Mouse (Mus musculus) stomach, embryonic 15.5 days (tissue): ENCODE measurements around the gene Ank3. TPM values are rescaled to one million over a fixed set of nuclear protein-coding genes. Genes with fewer than 3 reads are reported as not detected.

ENCODE experiments used
- ATAC-seq: fragments of 200-750 bp; cut with Nextera tagmentation; 2 replicates; pipeline ENCODE4 v1.8.0; 2017; ENCODE audit warnings: low read depth, moderate number of reproducible peaks, moderate TSS enrichment; ENCODE audit not compliant: insufficient read depth, low FRiP score
- H3K27ac ChIP-seq: fragments of 300-500 bp; sonication (generic); 2 replicates; pipeline ENCODE4 v1.5.1; 2015; ENCODE audit warnings: mild to moderate bottlenecking, inconsistent platforms
- H3K27me3 ChIP-seq: fragments of 300-500 bp; sonication (generic); replicated peaks from 2 replicates; pipeline ENCODE4 v1.6.1; 2015; ENCODE audit warnings: inconsistent platforms
- H3K36me3 ChIP-seq: fragments of 300-500 bp; sonication (generic); 2 replicates; pipeline ENCODE4 v1.6.1; 2015; ENCODE audit warnings: inconsistent platforms
- H3K4me1 ChIP-seq: fragments of 300-500 bp; sonication (generic); 2 replicates; pipeline ENCODE4 v1.6.1; 2015; ENCODE audit warnings: inconsistent platforms
- H3K4me2 ChIP-seq: fragments of 300-500 bp; sonication (generic); 2 replicates; pipeline ENCODE4 v1.6.1; 2015; ENCODE audit warnings: mild to moderate bottlenecking, inconsistent platforms
- H3K4me3 ChIP-seq: fragments of 300-500 bp; sonication (generic); replicated peaks from 2 replicates; pipeline ENCODE4 v1.5.1; 2015; ENCODE audit warnings: inconsistent platforms
- H3K9ac ChIP-seq: fragments of 300-500 bp; sonication (generic); 2 replicates; pipeline ENCODE4 v1.6.1; 2015; ENCODE audit warnings: inconsistent platforms
- H3K9me3 ChIP-seq: fragments of 300-500 bp; sonication (generic); 2 replicates; pipeline ENCODE4 v1.6.1; 2016; ENCODE audit warnings: inconsistent platforms
- WGBS: fragments of 180-500 bp; shearing (Covaris S2); methylation state at CpG from one replicate; pipeline ENCODE4 v1.1.7; 2015; 5-methylcytosine and 5-hydroxymethylcytosine counted together
- polyA plus RNA-seq: library from polyadenylated mRNA; unstranded; fragments of >200 nt; fragmentation: Nextera tagmentation; extraction: Ambion mirVana; gene quantifications from 2 replicates; pipeline ENCODE4 v1.2.1, GENCODE M21; 2015

The Ank3 gene
- polyA plus RNA-seq, 1 experiment from 2014 or later = 33.0 TPM

DNA sequence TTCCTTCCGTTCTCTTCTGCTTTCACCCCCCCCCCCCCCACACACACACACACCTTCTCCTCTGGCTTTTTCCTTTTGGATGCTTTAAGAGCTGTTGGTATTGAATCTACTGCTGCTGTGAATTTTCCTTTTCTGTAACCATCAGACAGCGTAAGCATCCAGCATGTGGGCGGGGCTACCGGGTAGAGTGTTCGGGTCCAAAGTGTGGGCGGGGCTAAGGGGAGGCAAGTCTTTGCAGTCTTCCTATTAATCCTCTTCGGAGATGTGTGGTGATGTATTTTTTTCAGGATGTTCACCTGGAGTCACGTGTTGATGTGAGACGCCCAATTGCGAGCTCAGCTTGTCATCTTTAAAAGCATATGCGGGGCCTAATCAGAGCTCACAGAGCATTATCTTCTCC, 379.2 kb downstream of the Ank3 start:
- no peaks in the 10 kb centered on the region for H3K4me1 ChIP-seq
- no peaks in the 10 kb centered on the region for H3K27me3 ChIP-seq
- no peaks in the 10 kb centered on the region for H3K36me3 ChIP-seq
- H3K27ac ChIP-seq = no peak overlapping the region
- WGBS = 75% methylated on average over 11 of the region's 11 CpGs
- no peak overlapping the region for H3K9ac ChIP-seq
- H3K9me3 ChIP-seq = no peaks in the 10 kb centered on the region
- no peak for ATAC-seq
- H3K4me3 ChIP-seq = no peak overlapping the region
- H3K4me2 ChIP-seq = no peak overlapping the region

DNA sequence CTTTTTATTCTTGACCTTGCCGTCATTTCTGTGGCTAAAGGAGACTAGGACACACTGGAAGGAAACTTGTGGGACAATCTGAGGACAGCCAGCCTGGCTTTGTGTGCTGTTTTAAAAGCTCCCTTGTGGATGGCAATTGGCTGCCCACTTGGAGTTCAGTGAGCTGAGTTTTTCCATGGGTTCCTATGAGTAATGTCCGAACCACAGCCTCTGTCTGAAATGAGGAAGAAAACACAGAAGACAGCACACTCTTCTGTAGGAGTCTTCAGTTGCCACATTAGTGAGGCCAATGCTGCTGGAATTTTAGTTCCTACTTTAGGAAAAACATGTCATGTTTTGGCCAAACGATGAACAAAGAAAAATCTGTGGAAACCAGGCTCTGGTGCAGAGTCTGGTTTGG, 380.7 kb downstream of the Ank3 start:
- Histone ChIP-seq H3K9ac (no peak overlapping the region), H3K4me3 (no peak overlapping the region), H3K4me2 (no peak overlapping the region), H3K36me3 (no peaks in the 10 kb centered on the region), H3K4me1 (no peaks in the 10 kb centered on the region), H3K9me3 (no peaks in the 10 kb centered on the region), H3K27ac (no peak overlapping the region), H3K27me3 (no peaks in the 10 kb centered on the region)
- no peak for ATAC-seq
- 79% methylated on average over 3 of the region's 3 CpGs for WGBS

DNA sequence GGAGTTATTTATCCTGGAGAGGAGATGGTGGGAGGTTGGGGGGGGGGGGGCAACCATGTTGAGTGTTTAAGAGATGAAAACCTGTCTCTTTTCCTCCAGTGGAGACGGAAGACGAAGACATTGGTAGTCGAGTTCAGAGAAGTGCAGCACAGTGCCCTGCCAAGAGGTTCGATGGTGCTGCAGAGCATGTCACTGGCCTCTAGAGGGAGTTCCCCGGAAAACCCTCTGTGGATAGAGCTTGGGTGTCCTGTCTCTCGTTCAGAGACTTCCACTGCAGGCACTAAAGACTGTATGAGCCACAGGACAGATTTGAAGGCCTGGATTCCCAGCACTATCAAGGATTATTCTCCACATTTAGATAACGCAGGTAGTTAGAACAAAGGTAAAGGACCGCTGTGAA, 382.9 kb downstream of the Ank3 start:
- Histone ChIP-seq H3K27me3 (no peaks in the 10 kb centered on the region), H3K9ac (no peak overlapping the region), H3K9me3 (no peaks in the 10 kb centered on the region), H3K4me1 (0 out of 2 replicates have a peak, but pooled peaks cover 2% of the 10 kb centered on the region), H3K4me2 (no peak overlapping the region), H3K4me3 (no peak overlapping the region), H3K27ac (no peak overlapping the region), H3K36me3 (no peaks in the 10 kb centered on the region)
- ATAC-seq = peak; percentile 48; the same call in 1 of the 2 replicates
- WGBS = 18% methylated on average over 8 of the region's 8 CpGs

DNA sequence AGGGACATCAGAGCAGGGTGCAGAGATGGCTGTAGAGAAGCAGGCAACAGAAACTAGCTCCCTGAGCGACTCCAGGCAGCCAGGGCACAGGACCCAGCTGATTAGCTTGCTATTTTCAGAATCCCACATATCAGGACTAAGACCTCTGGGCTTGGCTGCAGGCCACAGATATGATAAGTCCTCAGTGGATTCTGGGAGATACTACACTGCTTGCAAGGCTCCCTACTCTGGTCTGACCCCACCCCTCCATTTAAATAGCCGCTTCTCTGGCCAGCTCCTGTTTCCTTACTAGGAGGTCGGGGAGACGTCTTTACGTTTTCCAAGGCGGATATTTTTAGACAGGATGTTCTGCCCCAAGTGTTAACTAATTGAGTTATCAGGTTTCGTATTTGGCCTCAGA, 386.7 kb downstream of the Ank3 start:
- H3K9me3 ChIP-seq = no peaks in the 10 kb centered on the region
- H3K27ac ChIP-seq = no peak overlapping the region
- H3K4me2 ChIP-seq = 0 out of 2 replicates have a peak overlapping the region, but pooled peaks have one; percentile 17
- no peak overlapping the region for H3K9ac ChIP-seq
- H3K4me3 ChIP-seq = no peak overlapping the region
- peak; percentile 65 for ATAC-seq
- H3K4me1 ChIP-seq = 0 out of 2 replicates have a peak, but pooled peaks cover 2% of the 10 kb centered on the region
- 29% methylated on average over 7 of the region's 7 CpGs for WGBS
- H3K27me3 ChIP-seq = no peaks in the 10 kb centered on the region
- no peaks in the 10 kb centered on the region for H3K36me3 ChIP-seq

DNA sequence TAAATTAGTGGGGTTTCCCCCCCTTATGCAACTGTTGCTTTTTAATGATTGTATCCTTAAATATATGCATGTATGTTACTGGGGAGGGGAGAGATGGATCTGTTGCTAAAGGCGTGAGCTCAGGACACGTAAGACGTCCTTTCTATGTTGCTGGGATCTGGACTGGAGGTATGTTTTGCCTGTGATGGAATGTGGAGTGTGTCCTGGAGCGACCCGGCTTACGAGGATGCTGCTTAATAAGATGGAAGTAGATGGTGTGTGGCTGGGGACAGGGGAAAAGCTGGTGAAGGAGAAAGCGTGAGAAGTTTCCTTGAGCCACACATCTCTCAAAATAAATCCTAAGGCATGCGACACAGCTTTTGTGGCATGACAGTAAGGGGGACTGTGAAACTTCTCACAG, 387.1 kb downstream of the Ank3 start:
- no peak for ATAC-seq
- no peaks in the 10 kb centered on the region for H3K27me3 ChIP-seq
- no peaks in the 10 kb centered on the region for H3K9me3 ChIP-seq
- WGBS = 66% methylated on average over 8 of the region's 8 CpGs
- H3K36me3 ChIP-seq = no peaks in the 10 kb centered on the region
- H3K4me2 ChIP-seq = 0 out of 2 replicates have a peak overlapping the region, but pooled peaks have one; percentile 17
- no peak overlapping the region for H3K4me3 ChIP-seq
- no peak overlapping the region for H3K9ac ChIP-seq
- no peak overlapping the region for H3K27ac ChIP-seq
- H3K4me1 ChIP-seq = 0 out of 2 replicates have a peak, but pooled peaks cover 2% of the 10 kb centered on the region

DNA sequence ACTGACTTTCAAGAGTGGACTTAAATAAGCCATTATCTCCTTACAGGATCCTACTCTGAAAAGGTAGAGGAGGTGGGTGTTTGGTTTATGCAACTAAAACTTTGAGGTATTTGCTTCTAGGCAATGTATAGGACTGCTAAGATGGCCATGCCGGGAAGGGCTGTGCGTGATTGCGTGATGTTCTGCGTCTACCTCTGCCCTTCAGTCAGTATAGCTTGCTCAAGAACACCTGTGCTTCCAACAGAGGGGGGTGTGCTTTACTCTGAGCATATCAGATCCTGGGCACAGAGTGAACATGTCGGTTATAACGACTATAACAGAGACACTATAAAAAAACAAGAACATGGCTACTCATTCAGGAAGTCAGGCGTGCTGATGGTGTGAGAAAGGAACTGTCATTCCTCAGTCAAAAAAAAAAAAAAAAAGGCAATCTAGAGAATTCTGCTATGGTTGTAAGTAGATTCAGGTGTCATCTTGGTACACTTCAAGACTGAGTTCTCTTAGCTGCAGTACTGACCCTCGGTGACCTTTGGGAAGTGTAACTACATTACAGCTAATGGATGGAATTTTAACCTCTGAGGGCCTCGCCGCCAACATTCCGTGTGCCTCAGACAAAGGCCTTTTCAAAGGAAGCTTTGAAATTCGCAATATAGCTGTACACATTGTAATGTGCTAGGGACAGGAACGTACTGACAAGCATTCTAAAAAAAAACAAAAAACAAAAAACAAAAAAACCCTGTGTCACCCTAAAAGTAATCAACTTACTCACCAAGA, 387.8 kb downstream of the Ank3 start:
- H3K4me3 ChIP-seq = no peak overlapping the region
- H3K27ac ChIP-seq = no peak overlapping the region
- 0 out of 2 replicates have a peak, but pooled peaks cover 2% of the 10 kb centered on the region for H3K4me1 ChIP-seq
- H3K9me3 ChIP-seq = no peaks in the 10 kb centered on the region
- ATAC-seq = no peak
- H3K9ac ChIP-seq = no peak overlapping the region
- no peaks in the 10 kb centered on the region for H3K27me3 ChIP-seq
- H3K36me3 ChIP-seq = no peaks in the 10 kb centered on the region
- H3K4me2 ChIP-seq = no peak overlapping the region
- 60% methylated on average over 13 of the region's 13 CpGs for WGBS

DNA sequence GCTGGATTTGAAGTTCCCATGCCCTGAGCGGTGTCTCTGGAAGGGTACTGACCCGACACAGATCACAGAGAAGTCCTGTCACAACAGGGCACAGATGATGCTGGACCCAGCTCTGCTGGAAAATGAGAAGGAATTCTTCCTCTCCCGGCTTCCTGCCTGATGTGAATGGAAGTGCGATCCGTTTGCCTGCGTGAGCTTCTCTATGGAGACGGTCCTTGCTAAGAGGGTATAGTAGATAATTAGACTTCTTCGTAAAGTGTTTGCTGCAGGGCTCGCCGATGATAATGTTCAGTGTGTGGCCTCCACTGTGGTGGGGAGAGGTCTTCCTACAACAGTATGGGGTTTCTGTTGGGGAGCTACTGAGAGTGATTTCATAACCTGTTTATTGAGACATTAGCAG, 388.8 kb downstream of the Ank3 start:
- peak overlapping the region; percentile 40 for H3K4me2 ChIP-seq
- H3K4me1 ChIP-seq = 0 out of 2 replicates have a peak, but pooled peaks cover 2% of the 10 kb centered on the region
- H3K27ac ChIP-seq = no peak overlapping the region
- H3K9ac ChIP-seq = no peak overlapping the region
- WGBS = 38% methylated on average over 10 of the region's 10 CpGs
- no peaks in the 10 kb centered on the region for H3K9me3 ChIP-seq
- no peak overlapping the region for H3K4me3 ChIP-seq
- ATAC-seq = no peak
- H3K36me3 ChIP-seq = no peaks in the 10 kb centered on the region
- no peaks in the 10 kb centered on the region for H3K27me3 ChIP-seq

DNA sequence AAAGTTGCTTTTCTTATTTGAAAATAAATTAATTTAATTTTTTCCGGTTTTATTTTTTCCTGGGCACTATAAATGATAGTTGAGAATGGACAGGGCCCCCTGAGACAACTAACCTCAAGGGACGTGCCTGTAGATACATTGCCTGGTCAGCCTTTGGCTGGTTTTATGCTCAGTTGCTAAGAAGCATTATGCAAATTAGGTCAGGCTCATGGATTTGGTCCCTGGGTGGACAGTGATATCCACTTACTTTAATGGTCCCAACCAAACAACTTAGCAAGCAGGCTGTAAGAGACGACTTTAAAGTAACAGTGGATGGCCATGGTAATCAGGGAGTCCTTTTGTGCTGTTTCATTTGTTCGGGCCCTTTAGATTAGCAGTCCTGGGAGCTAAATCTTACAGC, 392.0 kb downstream of the Ank3 start:
- H3K27me3 ChIP-seq = no peaks in the 10 kb centered on the region
- WGBS = 76% methylated on average over 4 of the region's 4 CpGs
- H3K27ac ChIP-seq = no peak overlapping the region
- no peaks in the 10 kb centered on the region for H3K4me1 ChIP-seq
- no peak overlapping the region for H3K4me2 ChIP-seq
- no peak overlapping the region for H3K9ac ChIP-seq
- H3K9me3 ChIP-seq = no peaks in the 10 kb centered on the region
- H3K36me3 ChIP-seq = no peaks in the 10 kb centered on the region
- no peak for ATAC-seq
- H3K4me3 ChIP-seq = no peak overlapping the region

DNA sequence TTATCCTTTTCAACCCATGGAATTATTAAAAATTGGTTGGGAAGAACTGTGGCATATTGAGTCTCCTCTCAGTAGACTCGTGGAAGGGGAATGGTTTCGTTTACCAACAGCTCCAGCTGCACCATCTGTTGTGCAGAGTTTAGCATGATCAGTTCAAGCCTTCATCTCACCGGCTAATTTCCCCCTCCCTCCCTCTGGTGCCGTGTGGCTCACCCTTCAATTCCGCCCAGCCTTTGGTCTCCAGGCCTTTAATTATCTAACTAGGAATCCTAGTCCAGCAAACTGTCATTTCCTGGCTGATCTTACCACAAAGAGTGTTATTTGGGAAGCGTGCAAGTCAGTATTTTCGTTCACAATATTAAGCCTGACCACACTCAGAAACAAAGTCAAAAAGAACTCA, 393.4 kb downstream of the Ank3 start:
- 62% methylated on average over 7 of the region's 7 CpGs for WGBS
- no peaks in the 10 kb centered on the region for H3K4me1 ChIP-seq
- no peak overlapping the region for H3K27ac ChIP-seq
- H3K9ac ChIP-seq = no peak overlapping the region
- H3K36me3 ChIP-seq = no peaks in the 10 kb centered on the region
- H3K27me3 ChIP-seq = no peaks in the 10 kb centered on the region
- H3K4me2 ChIP-seq = no peak overlapping the region
- no peaks in the 10 kb centered on the region for H3K9me3 ChIP-seq
- H3K4me3 ChIP-seq = no peak overlapping the region
- ATAC-seq = no peak

DNA sequence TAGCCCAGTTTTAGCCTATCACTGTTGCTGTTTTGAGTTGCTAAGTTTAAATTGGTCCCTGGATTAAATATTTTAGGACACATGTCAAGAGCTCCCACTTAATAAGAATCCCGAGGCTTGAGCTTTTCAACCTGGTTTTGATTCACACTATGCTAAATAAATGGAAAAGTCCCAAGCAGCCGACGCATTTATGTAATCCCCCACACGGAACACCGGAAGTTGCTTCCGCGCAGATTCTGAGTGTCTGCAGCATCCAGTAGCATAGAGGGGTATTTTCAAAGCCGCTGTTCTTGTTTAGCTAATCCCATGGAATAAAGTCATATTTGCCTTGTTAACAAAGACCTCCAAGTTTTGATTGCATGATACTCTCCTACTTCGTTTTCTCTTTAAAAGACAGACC, 393.8 kb downstream of the Ank3 start:
- 80% methylated on average over 9 of the region's 9 CpGs for WGBS
- Histone ChIP-seq H3K36me3 (no peaks in the 10 kb centered on the region), H3K9ac (no peak overlapping the region), H3K27me3 (no peaks in the 10 kb centered on the region), H3K4me2 (no peak overlapping the region), H3K27ac (no peak overlapping the region), H3K4me3 (no peak overlapping the region), H3K9me3 (no peaks in the 10 kb centered on the region), H3K4me1 (no peaks in the 10 kb centered on the region)
- no peak for ATAC-seq

DNA sequence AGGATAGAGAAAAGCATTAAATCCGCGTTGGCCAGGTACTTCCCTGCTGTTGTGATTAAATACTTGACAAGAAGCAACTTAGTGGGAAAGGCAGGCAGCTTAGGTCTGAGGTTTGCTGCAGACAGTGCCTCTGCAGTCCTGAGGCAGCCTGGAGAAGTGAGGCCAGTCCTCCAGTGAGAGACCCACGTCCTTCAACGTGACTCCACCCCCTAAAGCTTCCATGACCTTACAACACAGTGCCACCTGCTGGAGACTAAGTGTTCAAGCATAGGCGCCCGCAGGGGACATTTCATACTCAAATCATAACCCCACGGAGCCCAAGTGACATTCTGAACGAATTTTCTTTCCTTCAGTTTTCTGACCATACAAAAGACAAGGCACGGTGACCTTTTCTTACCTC, 394.5 kb downstream of the Ank3 start:
- H3K36me3 ChIP-seq = no peaks in the 10 kb centered on the region
- no peak overlapping the region for H3K9ac ChIP-seq
- no peaks in the 10 kb centered on the region for H3K4me1 ChIP-seq
- no peak overlapping the region for H3K27ac ChIP-seq
- 42% methylated on average over 9 of the region's 9 CpGs for WGBS
- H3K9me3 ChIP-seq = no peaks in the 10 kb centered on the region
- no peak overlapping the region for H3K4me3 ChIP-seq
- H3K4me2 ChIP-seq = no peak overlapping the region
- no peaks in the 10 kb centered on the region for H3K27me3 ChIP-seq
- ATAC-seq = no peak

DNA sequence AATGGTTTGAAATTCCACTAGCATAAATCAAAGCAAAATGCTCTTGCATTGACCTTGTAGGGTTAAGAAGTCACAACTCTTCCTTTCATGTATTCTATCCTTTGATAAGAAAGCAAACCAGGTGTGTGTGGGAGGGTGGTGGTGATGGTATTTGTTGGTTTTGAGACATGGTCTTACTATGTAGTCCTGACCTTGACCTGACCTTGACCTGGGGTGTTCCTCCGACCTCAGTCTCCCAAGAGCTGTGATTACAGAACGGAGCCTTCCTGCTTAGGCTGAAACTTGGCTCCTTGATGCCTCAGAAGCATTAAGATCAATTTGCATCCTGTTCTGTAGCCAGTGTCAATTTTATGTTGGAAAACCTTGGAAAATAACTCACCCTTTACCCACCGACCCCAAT, 397.1 kb downstream of the Ank3 start:
- H3K9me3 ChIP-seq = no peaks in the 10 kb centered on the region
- H3K4me1 ChIP-seq = no peaks in the 10 kb centered on the region
- no peak overlapping the region for H3K4me3 ChIP-seq
- no peak for ATAC-seq
- H3K36me3 ChIP-seq = no peaks in the 10 kb centered on the region
- no peaks in the 10 kb centered on the region for H3K27me3 ChIP-seq
- H3K27ac ChIP-seq = no peak overlapping the region
- no peak overlapping the region for H3K4me2 ChIP-seq
- no peak overlapping the region for H3K9ac ChIP-seq
- 78% methylated on average over 3 of the region's 3 CpGs for WGBS
